ENCODE assay signal across 19 mouse cellular contexts in genomic region chr11:71781737-71782354, GRCm38 (mm10). TPM values are rescaled to one million over a fixed set of nuclear protein-coding genes. Genes with fewer than 3 reads are reported as not detected.
DNase-seq lines count a peak whose midpoint lies in the region; ATAC-seq lines count a peak whose summit lies in the region.
"Had no signal": no experiment of that assay in that cellular context is flagged by ENCODE, and none has a peak within 500 bp of the region (broad histone marks: within the 10 kb centered on the region; RNA-seq: fewer than 3 reads in every experiment).

No protein-coding gene starts in this region.

- peak overlapping the region; percentile 30 for H3K27ac ChIP-seq in hindbrain, embryonic 13.5 days
- no peak overlapping the region for H3K27ac ChIP-seq in hindbrain, embryonic 10.5 days
- H3K27ac ChIP-seq in midbrain, embryonic 14.5 days (replicated peaks; ENCODE audit: low read depth, low read length) = peak overlapping the region; percentile 55
- no peak overlapping the region for H3K27ac ChIP-seq in midbrain, embryonic 11.5 days (ENCODE audit: low read depth, low read length)
- H3K27ac ChIP-seq in hindbrain, embryonic 16.5 days (ENCODE audit: low read depth, low read length) = 0 out of 2 replicates have a peak overlapping the region, but pooled peaks have one; percentile 13
- H3K27ac ChIP-seq in kidney, embryonic 16.5 days (ENCODE audit: low read length) = no peak overlapping the region
- H3K27ac ChIP-seq: embryonic facial prominence, embryonic 10.5 days; heart, adult 2 months; hindbrain, embryonic 15.5 days had no signal

- H3K4me2 ChIP-seq in hindbrain, embryonic 13.5 days = no peak overlapping the region
- no peak overlapping the region for H3K4me2 ChIP-seq in midbrain, embryonic 14.5 days (ENCODE audit: low read length)
- H3K4me2 ChIP-seq in midbrain, embryonic 11.5 days = no peak overlapping the region
- no peak overlapping the region for H3K4me2 ChIP-seq in hindbrain, embryonic 16.5 days (ENCODE audit: low read length)
- no peak overlapping the region for H3K4me2 ChIP-seq in kidney, embryonic 16.5 days (replicated peaks; ENCODE audit: low read depth, low read length)
- H3K4me2 ChIP-seq: heart, embryonic 11.5 days; hindbrain, embryonic 15.5 days had no signal

- peaks cover 34% of the 10 kb centered on the region for H3K4me1 ChIP-seq in hindbrain, embryonic 13.5 days (replicated peaks)
- H3K4me1 ChIP-seq in hindbrain, embryonic 10.5 days (replicated peaks) = peaks cover 10% of the 10 kb centered on the region; the same call in 1 of the 2 replicates
- H3K4me1 ChIP-seq in midbrain, embryonic 14.5 days (ENCODE audit: control insufficient read depth, insufficient read depth, low read length) = peaks cover 19% of the 10 kb centered on the region
- H3K4me1 ChIP-seq in midbrain, embryonic 11.5 days (ENCODE audit: control insufficient read depth, insufficient read depth, low read length) = no peaks in the 10 kb centered on the region
- peaks cover 10% of the 10 kb centered on the region for H3K4me1 ChIP-seq in hindbrain, embryonic 16.5 days (ENCODE audit: control insufficient read depth, insufficient read depth, low read depth, low read length)
- H3K4me1 ChIP-seq in kidney, embryonic 16.5 days (ENCODE audit: insufficient read depth, low read length) = no peaks in the 10 kb centered on the region; the same call in 1 of the 2 replicates
- H3K4me1 ChIP-seq: embryonic facial prominence, embryonic 10.5 days had no signal

- WGBS in hindbrain, embryonic 13.5 days = 82% methylated on average over 13 of the region's 13 CpGs
- WGBS in hindbrain, embryonic 10.5 days = 82% methylated on average over 13 of the region's 13 CpGs
- 65% methylated on average over 13 of the region's 13 CpGs for WGBS in midbrain, embryonic 14.5 days
- WGBS in midbrain, embryonic 11.5 days = 82% methylated on average over 13 of the region's 13 CpGs
- 82% methylated on average over 13 of the region's 13 CpGs for WGBS in hindbrain, embryonic 16.5 days
- 80% methylated on average over 13 of the region's 13 CpGs for WGBS in kidney, embryonic 16.5 days

- peak; percentile 50; the same call in 1 of the 2 replicates for ATAC-seq in hindbrain, embryonic 13.5 days (ENCODE audit: low FRiP score)
- 0 out of 2 replicates have a peak, but pooled peaks have one; percentile 20 for ATAC-seq in midbrain, embryonic 14.5 days (ENCODE audit: low FRiP score, low TSS enrichment)
- no peak for ATAC-seq in midbrain, embryonic 11.5 days (ENCODE audit: low FRiP score)
- no peak; the same call in 1 of the 2 replicates for ATAC-seq in hindbrain, embryonic 16.5 days
- ATAC-seq in kidney, embryonic 16.5 days (ENCODE audit: low FRiP score, low TSS enrichment) = no peak
- ATAC-seq: activated CD4-positive, CD25-positive, alpha-beta regulatory T cell, adult 4 months; forebrain, embryonic 14.5 days; Patski had no signal

- H3K27me3 ChIP-seq in hindbrain, embryonic 13.5 days = no peaks in the 10 kb centered on the region
- H3K27me3 ChIP-seq in hindbrain, embryonic 10.5 days (ENCODE audit: insufficient read depth, poor library complexity, severe bottlenecking) = no peaks in the 10 kb centered on the region
- H3K27me3 ChIP-seq in midbrain, embryonic 14.5 days (ENCODE audit: control insufficient read depth, insufficient read depth, low read length) = no peaks in the 10 kb centered on the region
- H3K27me3 ChIP-seq in midbrain, embryonic 11.5 days (ENCODE audit: control insufficient read depth, insufficient read depth, low read length) = no peaks in the 10 kb centered on the region
- H3K27me3 ChIP-seq in hindbrain, embryonic 16.5 days (replicated peaks; ENCODE audit: control insufficient read depth, insufficient read depth, low read length) = no peaks in the 10 kb centered on the region
- H3K27me3 ChIP-seq in kidney, embryonic 16.5 days (ENCODE audit: insufficient read depth, low read length) = no peaks in the 10 kb centered on the region
- H3K27me3 ChIP-seq: hindbrain, embryonic 15.5 days had no signal

- peaks cover 55% of the 10 kb centered on the region for H3K36me3 ChIP-seq in hindbrain, embryonic 13.5 days
- peaks cover 97% of the 10 kb centered on the region for H3K36me3 ChIP-seq in hindbrain, embryonic 10.5 days
- H3K36me3 ChIP-seq in midbrain, embryonic 14.5 days (ENCODE audit: control insufficient read depth, insufficient read depth, low read length) = peaks cover 56% of the 10 kb centered on the region
- peaks cover 8% of the 10 kb centered on the region for H3K36me3 ChIP-seq in midbrain, embryonic 11.5 days (ENCODE audit: control insufficient read depth, insufficient read depth, low read length)
- peaks cover 17% of the 10 kb centered on the region; the same call in 1 of the 2 replicates for H3K36me3 ChIP-seq in hindbrain, embryonic 16.5 days (ENCODE audit: control insufficient read depth, insufficient read depth, low read length)
- H3K36me3 ChIP-seq in kidney, embryonic 16.5 days (ENCODE audit: insufficient read depth, low read length) = no peaks in the 10 kb centered on the region

- DNase-seq in hindbrain, embryonic 10.5 days (ENCODE audit: low spot score) = no peak
- peak; percentile 65 for DNase-seq in midbrain, embryonic 14.5 days
- no peak for DNase-seq in midbrain, embryonic 11.5 days (ENCODE audit: low spot score, missing footprints)
- peak; percentile 15 for DNase-seq in brain, adult 2 months (ENCODE audit: low read depth, low spot score)
- no peak for DNase-seq in thymus, adult 18-20 months
- DNase-seq: adrenal gland, postnatal 14 days; cerebellum, adult 2 months; cerebellum, postnatal 10 days; gastrocnemius, postnatal 10 days; heart, adult 2 months had no signal

- no peak overlapping the region for H3K9ac ChIP-seq in hindbrain, embryonic 13.5 days
- no peak overlapping the region for H3K9ac ChIP-seq in midbrain, embryonic 14.5 days (replicated peaks; ENCODE audit: low read length)
- no peak overlapping the region for H3K9ac ChIP-seq in midbrain, embryonic 11.5 days (ENCODE audit: low read length)
- no peak overlapping the region for H3K9ac ChIP-seq in hindbrain, embryonic 16.5 days (ENCODE audit: low read depth, low read length)
- H3K9ac ChIP-seq in kidney, embryonic 16.5 days (replicated peaks; ENCODE audit: low read length) = no peak overlapping the region
- H3K9ac ChIP-seq: hindbrain, embryonic 15.5 days had no signal

- H3K4me3 ChIP-seq in hindbrain, embryonic 13.5 days = no peak overlapping the region
- H3K4me3 ChIP-seq in hindbrain, embryonic 10.5 days = no peak overlapping the region
- no peak overlapping the region for H3K4me3 ChIP-seq in midbrain, embryonic 14.5 days (replicated peaks; ENCODE audit: low read depth, low read length)
- H3K4me3 ChIP-seq in midbrain, embryonic 11.5 days (ENCODE audit: low read depth, low read length) = no peak overlapping the region
- no peak overlapping the region for H3K4me3 ChIP-seq in hindbrain, embryonic 16.5 days (ENCODE audit: low read length)
- no peak overlapping the region for H3K4me3 ChIP-seq in kidney, embryonic 16.5 days (ENCODE audit: low read length)
- H3K4me3 ChIP-seq: embryonic facial prominence, embryonic 10.5 days; heart, adult 2 months; hindbrain, embryonic 15.5 days had no signal

- no peaks in the 10 kb centered on the region for H3K9me3 ChIP-seq in hindbrain, embryonic 13.5 days
- no peaks in the 10 kb centered on the region for H3K9me3 ChIP-seq in hindbrain, embryonic 10.5 days
- H3K9me3 ChIP-seq in midbrain, embryonic 14.5 days (ENCODE audit: control insufficient read depth, low read length) = no peaks in the 10 kb centered on the region
- H3K9me3 ChIP-seq in midbrain, embryonic 11.5 days (ENCODE audit: control insufficient read depth, low read length) = no peaks in the 10 kb centered on the region
- H3K9me3 ChIP-seq in hindbrain, embryonic 16.5 days (ENCODE audit: control insufficient read depth, low read length) = no peaks in the 10 kb centered on the region
- H3K9me3 ChIP-seq in kidney, embryonic 16.5 days (ENCODE audit: low read length) = no peaks in the 10 kb centered on the region
- H3K9me3 ChIP-seq: embryonic facial prominence, embryonic 10.5 days; hindbrain, embryonic 15.5 days had no signal

RNA-seq across cellular contexts. Expression of gene Wscd1, which starts 32.1 kb away (rescaled TPM):
- polyA plus RNA-seq in hindbrain, embryonic 13.5 days (2015; fragmentation: Nextera tagmentation; extraction: Ambion mirVana) = 69.8 and 70.4 TPM in 2 replicates
- 52.4 and 69.5 TPM in 2 replicates for polyA plus RNA-seq in hindbrain, embryonic 10.5 days (2016; fragmentation: Nextera tagmentation; extraction: Ambion mirVana)
- 62.7 and 67.1 TPM in 2 replicates for polyA plus RNA-seq in midbrain, embryonic 14.5 days (2014; fragmentation: Nextera tagmentation; extraction: Ambion mirVana)
- polyA plus RNA-seq in midbrain, embryonic 11.5 days (2014; fragmentation: Nextera tagmentation; extraction: Ambion mirVana) = 44.1 and 54.4 TPM in 2 replicates
- 98.8 and 106 TPM in 2 replicates for polyA plus RNA-seq in hindbrain, embryonic 16.5 days (2015; fragmentation: Nextera tagmentation; extraction: Ambion mirVana)
- 18.1 and 19.5 TPM in 2 replicates for polyA plus RNA-seq in kidney, embryonic 16.5 days (2015; fragmentation: Nextera tagmentation; extraction: Ambion mirVana)
- polyA plus RNA-seq: activated CD4-positive, CD25-positive, alpha-beta regulatory T cell, adult 4 months had no signal

Comparison
In these comparisons a context has a peak if more than half of its experiments do, and no peak if none do; other contexts are left out.
1. ATAC-seq: peak in hindbrain, embryonic 13.5 days (single experiment) and midbrain, embryonic 14.5 days (single experiment); none in midbrain, embryonic 11.5 days (single experiment), hindbrain, embryonic 16.5 days (single experiment) and kidney, embryonic 16.5 days (single experiment).
2. H3K27ac ChIP-seq: peak in hindbrain, embryonic 13.5 days (single experiment), midbrain, embryonic 14.5 days (single experiment) and hindbrain, embryonic 16.5 days (single experiment); none in hindbrain, embryonic 10.5 days (single experiment), midbrain, embryonic 11.5 days (single experiment) and kidney, embryonic 16.5 days (single experiment).
3. DNase-seq: peak in midbrain, embryonic 14.5 days (single experiment) and brain, adult 2 months (single experiment); none in hindbrain, embryonic 10.5 days (single experiment), midbrain, embryonic 11.5 days (single experiment) and thymus, adult 18-20 months (0 of 2).